Mouse (Mus musculus): ENCODE results near the gene Nr4a3.

DNA sequence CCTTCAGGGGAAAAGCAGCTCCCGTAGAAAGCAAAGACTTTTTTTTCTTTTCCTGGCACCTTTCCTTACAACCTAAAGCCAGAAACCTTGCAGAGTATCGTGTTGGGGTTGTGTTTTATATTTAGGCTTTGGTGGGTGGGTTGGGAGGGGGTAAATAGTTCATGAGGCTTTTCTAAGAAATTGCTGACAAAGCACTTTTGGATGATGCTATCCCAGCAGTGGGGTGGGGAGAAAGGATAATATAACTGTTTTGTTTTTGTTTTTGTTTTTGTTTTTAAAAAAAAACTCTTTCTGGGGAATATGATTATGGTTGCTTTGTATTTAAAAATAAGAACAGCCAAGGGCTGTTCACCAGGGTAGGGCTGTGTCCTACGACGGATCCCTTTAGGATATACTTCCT is 38.5 kb downstream of the Nr4a3 start:
- TF ChIP-seq POLR2A (IDR thresholded peaks at IDR 0.05; ENCODE audit: insufficient read depth, low read depth, low read length): no peak
- TF ChIP-seq CTCF (IDR thresholded peaks at IDR 0.05; ENCODE audit: insufficient read depth, low read depth, low read length): no peak
